Mouse (Mus musculus): ENCODE data around the gene Hnrnpm. TPM values are rescaled to one million over a fixed set of nuclear protein-coding genes. Genes with fewer than 3 reads are reported as not detected.
"Not testable (repeated sequence)": the region's sequence is repeated elsewhere in the genome, so short reads cannot be mapped to it uniquely, and the experiment has no call there.

Gene Hnrnpm
- total RNA-seq, 2 experiments from 2014 or later = 102 to 150 TPM

GRCm38 (mm10) chr17:33676086-33676485, 10.6 kb downstream of the Hnrnpm start:
- intact Hi-C loops (cut with DNase I) = no loop called here
- DNase-seq (ENCODE audit: low spot score in 2 of 2) = no peak

GRCm38 (mm10) chr17:33675452-33675851, 11.2 kb downstream of the Hnrnpm start:
- intact Hi-C loops (cut with DNase I) = no loop called here
- no peak for DNase-seq (ENCODE audit: low spot score in 2 of 2)

DNA sequence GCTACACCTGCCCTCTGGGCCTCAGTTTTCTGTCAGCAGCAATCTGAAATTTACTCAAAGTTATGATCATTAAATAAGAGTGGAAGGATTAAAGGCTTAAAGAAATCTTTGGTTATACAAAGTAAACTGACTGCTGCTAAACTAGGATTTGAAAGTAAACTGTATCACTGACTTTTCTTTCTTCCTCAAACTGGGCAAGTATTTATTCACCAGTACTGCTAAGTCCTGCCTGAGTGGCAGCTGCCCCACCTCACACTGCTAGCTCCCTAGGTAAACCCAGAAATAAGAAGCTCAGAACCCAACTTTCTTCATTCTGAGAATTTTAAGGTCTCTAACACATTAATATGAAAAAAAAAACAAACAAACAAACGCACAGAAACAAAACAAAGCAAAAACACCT, 12.8 kb downstream of the Hnrnpm start:
- intact Hi-C loops (cut with DNase I) = no loop called here
- no peak for DNase-seq (ENCODE audit: low spot score in 2 of 2)

DNA sequence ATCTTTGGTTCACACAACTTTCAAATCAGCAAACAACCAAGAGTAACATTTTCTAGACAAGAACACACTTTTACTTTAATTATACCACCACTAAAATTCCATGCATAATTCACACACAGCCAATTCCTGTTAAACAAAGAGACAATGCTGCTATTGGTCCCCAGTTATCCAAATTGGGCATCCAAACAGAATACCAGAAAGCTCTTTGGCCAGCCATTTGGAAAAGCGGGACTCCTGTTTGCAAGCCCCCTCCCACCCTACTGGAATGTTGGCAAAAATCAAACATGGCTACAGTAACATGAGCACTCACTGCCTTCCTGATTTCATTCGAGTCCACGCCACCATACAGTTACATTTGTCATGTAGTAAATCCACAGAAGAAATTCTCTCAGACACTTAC, 17.0 kb downstream of the Hnrnpm start:
- intact Hi-C loops (cut with DNase I) = no loop called here
- no peak for DNase-seq (ENCODE audit: low spot score in 2 of 2)

DNA sequence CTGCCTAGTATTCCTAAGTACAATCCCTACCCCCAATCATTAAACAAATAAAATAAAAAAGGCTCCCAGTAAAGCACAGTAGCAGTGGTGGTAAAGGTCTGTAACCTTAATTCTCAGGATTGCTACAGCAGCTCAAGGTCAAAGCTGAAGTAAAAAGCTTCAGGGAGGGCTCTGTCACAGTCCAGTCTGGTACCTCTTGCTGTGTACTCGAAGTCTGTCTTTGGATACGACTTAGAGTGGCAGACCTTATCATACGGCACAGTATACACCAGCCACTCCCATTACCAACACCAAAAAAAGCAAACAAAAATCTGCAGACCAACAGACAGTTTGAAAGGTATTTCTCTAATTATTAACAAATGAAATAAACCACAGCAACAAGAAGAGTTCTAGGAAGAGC, 19.8 kb downstream of the Hnrnpm start:
- intact Hi-C loops (cut with DNase I) = no loop called here

GRCm38 (mm10) chr17:33649781-33650475, 36.7 kb downstream of the Hnrnpm start:
- DNase-seq (ENCODE audit: low spot score in 2 of 2) = no peak
- intact Hi-C loops (cut with DNase I) = no loop called here

More for the DNA sequence above, 19.8 kb downstream of the Hnrnpm start:
- DNase-seq (ENCODE audit: low spot score in 2 of 2) = no peak

GRCm38 (mm10) chr17:33645073-33645472, 41.6 kb downstream of the Hnrnpm start:
- no peak for DNase-seq (ENCODE audit: low spot score in 2 of 2)
- intact Hi-C loops (cut with DNase I) = no loop called here

DNA sequence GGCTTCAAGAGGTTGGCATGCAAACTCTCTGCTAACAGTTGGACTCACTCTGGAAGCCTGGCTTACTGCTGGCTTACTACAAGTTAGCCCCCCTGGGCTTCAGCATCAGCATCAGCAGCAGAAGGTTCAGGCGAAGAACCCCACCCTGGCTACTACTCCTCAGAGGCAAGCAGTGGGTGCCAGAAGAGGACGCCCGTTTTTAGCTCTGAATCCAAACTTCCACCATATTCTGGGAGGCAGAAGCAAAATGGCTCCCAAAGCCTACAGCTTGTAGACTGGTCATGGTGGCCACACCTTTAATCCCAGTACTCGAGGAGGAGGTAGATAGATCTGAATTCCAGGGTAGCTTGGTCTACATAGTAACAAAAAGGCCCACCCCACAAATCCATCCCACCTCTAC, 42.6 kb downstream of the Hnrnpm start:
- intact Hi-C loops (cut with DNase I) = no loop called here
- DNase-seq (ENCODE audit: low spot score in 2 of 2) = no peak

DNA sequence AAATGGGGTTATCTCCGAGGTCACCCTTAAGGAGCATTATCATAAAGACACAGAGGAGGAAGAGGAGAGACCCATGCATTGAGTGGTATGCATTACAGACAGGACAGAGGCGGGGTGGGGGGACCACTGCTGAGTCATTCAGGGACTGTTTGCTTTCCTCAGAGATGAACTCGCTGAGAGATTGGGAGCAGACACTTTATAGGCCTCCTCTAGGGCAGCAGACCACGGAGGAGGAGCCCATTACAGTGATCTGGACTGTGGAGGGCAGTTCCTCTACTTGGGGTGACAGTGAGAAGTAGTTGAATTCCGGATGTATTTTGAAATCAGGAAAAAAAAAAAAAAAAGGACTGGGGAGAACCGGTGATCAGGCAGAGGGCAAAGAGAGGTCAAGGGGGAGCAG, 46.9 kb downstream of the Hnrnpm start:
- DNase-seq (ENCODE audit: low spot score in 2 of 2) = no peak
- intact Hi-C loops (cut with DNase I) = no loop called here

GRCm38 (mm10) chr17:33637516-33638276, 49.0 kb downstream of the Hnrnpm start, which contains the start of gene Pram1:
Pram1 (plus strand) TSS chr17:33638056.
- no peak for DNase-seq (ENCODE audit: low spot score in 2 of 2)
- intact Hi-C loops (cut with DNase I) = no loop called here

DNA sequence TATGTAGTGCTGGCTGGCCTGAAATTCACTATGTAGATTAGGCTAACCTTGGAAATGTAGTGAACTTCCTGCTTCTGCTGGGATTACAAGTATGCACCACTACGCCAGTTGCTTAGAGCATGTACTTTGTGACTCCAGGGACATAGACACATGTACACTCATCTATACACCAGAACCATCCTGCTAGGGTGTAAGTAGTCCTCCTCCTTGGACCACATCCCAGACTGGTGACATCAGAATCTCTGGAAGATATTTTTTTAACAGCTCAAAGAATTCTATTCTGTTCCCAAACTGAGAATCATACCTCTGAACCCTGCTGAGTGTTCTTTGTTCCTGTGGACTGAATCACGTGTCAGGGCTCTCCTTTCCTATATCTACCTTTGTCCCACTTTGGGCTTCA, 49.6 kb downstream of the Hnrnpm start:
- DNase-seq (ENCODE audit: low spot score in 2 of 2) = peak in 1 of 2 experiments; percentile 24
- intact Hi-C loops (cut with DNase I) = no loop called here

DNA sequence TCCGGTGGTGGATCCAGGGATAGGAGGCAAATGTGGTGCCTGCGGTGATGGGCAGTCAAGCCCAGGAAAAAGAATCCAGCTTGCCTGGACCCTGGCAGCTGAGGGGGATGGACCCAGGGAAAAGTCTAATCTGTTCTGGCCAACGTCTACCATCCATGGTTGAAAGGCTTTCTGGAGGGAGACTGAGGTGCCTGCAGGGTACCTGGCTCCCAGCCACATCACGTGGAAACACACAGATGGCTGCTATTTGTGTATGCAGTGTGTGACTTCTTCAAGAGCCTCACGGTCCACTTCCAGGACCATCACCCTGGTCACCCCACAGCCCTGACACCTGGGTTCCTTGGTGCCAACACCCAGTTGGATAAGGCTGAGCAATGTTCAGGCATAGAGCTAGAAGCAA, 54.9 kb downstream of the Hnrnpm start:
- no peak for DNase-seq (ENCODE audit: low spot score in 2 of 2)
- intact Hi-C loops (cut with DNase I) = no loop called here

DNA sequence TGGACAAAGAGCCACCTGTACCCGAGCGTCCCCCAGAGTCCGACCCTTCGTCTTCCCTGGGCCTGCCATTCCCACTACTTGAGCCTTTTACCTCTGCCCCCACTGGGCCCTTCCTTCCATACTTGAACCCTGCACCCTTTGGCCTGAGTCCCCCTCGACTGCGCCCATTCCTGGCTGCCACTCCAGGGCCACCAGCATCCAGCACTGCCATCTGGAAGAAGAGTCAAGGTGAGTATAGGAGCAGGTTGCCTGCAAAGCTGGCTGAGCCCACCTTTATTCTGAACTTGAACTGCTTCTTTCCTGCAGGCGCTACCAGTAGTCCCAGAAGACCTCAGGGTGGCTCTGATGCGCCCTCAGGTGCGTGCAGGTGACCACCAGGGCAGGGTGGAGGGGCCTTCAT, 55.4 kb downstream of the Hnrnpm start:
- DNase-seq (ENCODE audit: low spot score in 2 of 2) = no peak
- intact Hi-C loops (cut with DNase I) = no loop called here

GRCm38 (mm10) chr17:33630171-33630895, 56.3 kb downstream of the Hnrnpm start:
- intact Hi-C loops (cut with DNase I) = no loop called here
- no peak for DNase-seq (ENCODE audit: low spot score in 2 of 2)

DNA sequence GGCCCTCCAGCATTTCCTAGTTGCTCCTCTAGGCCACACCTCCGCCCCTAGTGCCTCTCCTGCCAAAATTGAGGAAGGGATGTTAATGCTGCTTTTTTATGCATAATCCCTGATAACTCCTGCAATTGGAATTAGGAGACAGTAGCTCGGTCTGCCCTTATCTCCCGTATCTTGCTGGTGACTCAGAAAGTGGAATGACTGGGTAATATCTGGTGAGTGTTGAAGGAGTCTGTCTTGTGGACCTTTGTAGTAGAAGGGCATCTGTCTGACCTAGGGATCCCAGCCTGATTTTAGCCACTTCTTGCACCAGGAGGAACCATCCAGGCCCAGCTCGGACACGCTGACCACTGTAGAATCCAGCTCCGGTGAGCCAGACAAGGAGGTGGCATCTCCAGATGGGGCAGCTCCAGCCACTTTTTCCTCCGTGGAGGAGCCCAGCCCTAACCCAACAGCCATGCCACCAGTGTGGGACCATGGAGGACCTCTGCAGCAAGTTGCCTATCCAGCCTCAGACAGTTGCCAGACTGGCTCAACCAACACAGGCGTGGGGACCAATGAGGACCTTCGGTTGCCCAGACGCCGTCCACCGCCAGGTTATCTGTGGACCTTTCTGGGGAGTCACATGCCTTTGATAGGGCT, 57.1 kb downstream of the Hnrnpm start:
- intact Hi-C loops (cut with DNase I) = no loop called here
- DNase-seq (ENCODE audit: low spot score in 2 of 2) = no peak

DNA sequence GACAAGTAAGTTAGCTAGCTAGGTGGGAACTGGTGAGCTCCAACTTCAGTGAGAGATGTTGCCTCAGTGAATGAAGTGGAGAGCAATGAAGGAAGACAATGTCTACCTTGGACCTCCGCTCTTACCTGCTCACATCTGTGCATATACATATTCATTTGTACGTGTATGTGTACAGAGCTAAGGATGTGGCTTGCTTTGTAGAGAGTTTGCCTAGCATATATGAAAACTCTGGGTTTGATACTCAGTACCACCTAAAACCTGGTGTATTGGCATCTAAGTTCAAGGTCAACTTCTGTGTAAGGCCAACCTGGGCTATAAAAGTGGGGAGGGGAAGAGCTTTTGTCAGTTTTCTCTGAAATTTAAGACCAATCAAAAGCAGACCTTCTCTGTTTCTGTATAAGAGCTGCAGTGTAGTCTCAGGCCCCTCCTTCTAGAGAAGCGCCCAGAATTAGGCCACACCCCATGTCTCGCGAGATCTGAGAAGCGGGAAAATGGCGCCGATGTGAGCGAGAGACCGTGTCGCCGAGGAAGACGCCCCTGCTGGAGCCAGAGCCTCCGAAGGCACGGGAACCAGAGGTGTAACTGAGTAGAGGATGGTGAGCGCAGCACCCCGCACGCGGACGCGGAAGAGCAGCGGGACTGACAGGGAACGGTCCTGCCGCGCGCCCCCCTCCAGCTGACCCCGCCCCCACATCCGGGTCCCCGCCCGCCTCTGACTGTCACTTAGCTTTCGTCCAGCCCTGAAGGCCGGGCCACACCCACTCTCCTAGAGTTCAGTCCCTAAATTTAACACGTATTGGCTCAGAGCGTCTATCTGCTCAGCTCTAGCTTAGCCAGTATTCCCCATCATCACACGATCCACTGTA, 57.8 kb downstream of the Hnrnpm start, which contains the start of gene Zfp414:
Gene Zfp414 (plus strand): TSS at position 470 of the 866 bp plus-strand sequence.
- DNase-seq (ENCODE audit: low spot score in 2 of 2) = peak; percentile 89 to 90
- intact Hi-C loops (cut with DNase I) = no loop called here

DNA sequence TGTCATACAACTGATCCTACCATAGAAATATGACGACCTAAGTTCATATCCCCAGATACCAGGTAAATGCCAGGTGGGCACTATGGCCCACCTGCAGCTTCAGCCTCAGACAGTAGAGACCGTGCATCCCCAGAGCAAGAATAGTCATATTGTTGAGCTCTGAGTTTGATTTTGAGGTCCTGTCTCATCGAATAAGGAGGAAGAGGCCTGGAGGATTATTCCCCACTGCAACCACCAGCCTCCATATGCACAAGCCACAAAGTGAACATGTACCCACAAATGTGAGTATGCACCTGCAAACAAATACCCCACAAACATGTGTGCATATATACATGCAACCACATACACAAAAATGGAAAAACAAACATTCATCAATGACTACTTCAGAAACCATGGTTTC, 59.4 kb downstream of the Hnrnpm start:
- DNase-seq (ENCODE audit: low spot score in 2 of 2) = no peak
- intact Hi-C loops (cut with DNase I) = no loop called here

DNA sequence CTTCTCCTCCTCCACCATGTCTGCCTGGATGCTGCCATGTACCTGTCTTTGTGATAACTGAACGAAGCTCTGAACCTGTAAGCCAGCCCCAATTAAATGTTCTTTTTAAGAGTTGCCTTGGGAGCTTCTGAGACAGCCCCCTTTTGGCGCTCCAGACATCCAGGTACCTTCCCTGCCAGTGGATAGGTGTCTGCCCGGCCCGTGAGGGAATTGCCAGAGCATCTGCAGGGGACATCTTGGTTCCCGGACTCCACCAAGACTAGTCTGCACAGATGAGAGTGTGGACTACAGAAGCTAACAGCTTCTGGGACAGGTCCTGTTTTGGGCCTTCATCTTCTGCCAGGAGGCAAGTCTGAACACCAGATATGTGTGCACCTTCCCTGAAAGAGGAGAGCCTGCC, 72.9 kb downstream of the Hnrnpm start:
- DNase-seq (ENCODE audit: low spot score in 2 of 2); intact Hi-C loops (cut with DNase I): not testable (repeated sequence)

DNA sequence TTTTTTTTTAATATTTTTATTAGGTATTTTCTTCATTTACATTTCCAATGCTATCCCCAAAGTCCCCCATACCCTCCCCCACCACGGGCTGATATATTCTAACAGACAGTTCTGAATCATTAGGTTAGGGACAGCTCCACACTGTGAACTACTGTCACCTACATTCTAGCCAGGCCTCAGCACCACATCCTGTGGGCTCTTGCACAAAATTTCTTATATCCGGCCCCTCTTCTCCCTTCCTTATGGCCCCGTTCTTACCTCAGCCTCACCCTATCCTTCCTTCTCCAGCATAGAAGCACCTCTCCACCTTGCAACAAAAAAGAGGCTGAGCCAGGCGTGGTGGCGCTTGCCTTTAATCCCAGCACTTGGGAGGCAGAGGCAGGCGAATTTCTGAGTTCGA, 76.1 kb downstream of the Hnrnpm start:
- intact Hi-C loops (cut with DNase I) = no loop called here
- DNase-seq (ENCODE audit: low spot score in 2 of 2) = no peak

Data from left cerebral cortex, postnatal 36 days (tissue).